Mouse (Mus musculus): ENCODE results near the gene Gm3099.
"Not testable (repeated sequence)": the region's sequence is repeated elsewhere in the genome, so short reads cannot be mapped to it uniquely, and the experiment has no call there.

Gm3099 gene

DNA sequence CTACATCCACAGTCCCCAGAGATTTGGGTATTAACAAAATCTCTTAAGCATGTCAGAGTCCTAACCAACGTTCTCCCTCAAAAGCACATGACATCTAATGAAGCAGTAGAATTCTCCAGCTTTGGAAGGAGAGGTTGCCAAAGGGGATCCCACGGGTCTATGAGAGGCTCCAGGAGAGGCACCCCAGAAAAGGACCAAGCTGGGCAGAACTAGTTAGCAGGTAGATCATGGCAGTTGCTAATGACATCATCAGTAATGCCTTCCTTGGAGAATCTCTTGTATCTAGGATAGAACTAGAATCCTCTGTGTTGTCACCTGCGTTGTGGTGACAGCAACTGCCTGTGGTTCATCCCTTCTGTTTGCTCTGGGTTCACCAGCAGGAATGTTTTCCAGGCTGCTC lies at the start of gene Gm3099:
Gene Gm3099, plus strand, starts transcription at position 301 of the 400 bp plus-strand sequence.
- DNase-seq (ENCODE audit: low spot score in 2 of 2), result not testable (repeated sequence)

- DNase-seq (ENCODE audit: low spot score in 2 of 2), result not testable (repeated sequence)
Measured at GRCm38 (mm10) chr14:3963247-3963646, 34.9 kb upstream of the Gm3099 start, which contains the start of gene Gm3095. Gene Gm3095, plus strand, starts transcription at chr14:3963547.

DNA sequence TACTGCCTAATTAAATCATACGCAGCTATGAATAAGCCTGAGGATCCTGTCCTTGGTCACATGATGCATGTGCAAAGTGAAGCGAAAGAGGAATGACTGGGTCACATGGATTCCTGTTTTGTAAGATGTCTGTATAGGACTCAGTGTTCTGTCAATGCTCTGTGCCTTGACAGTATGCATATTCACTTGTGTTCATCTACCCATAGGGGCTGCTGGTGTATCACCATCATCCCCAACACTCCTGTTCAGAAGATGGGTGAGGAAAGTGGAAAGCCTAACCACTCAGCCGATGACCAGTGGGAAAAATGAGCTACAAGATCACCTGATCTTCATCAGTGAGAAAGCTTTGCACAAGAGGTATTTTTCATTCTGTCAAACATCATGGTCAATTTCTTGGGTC lies 25.4 kb downstream of the Gm3099 start, which contains the start of gene Gm5796:
Gene Gm5796, plus strand, starts transcription at position 301 of the 400 bp plus-strand sequence.
- DNase-seq (ENCODE audit: low spot score in 2 of 2), result not testable (repeated sequence)
